Mouse (Mus musculus): ENCODE measurements at regions not wholly inside any gene's neighbourhood (a gene's known extent, or its start where the extent isn't known, plus 50 kb on each side); places are given as distances from the start of the nearest gene placed in this dataset.

- DNase-seq: no peak
Observed at GRCm38 (mm10) chr14:21932771-21933170, 56.6 kb downstream of the Zfp503 start.

DNA sequence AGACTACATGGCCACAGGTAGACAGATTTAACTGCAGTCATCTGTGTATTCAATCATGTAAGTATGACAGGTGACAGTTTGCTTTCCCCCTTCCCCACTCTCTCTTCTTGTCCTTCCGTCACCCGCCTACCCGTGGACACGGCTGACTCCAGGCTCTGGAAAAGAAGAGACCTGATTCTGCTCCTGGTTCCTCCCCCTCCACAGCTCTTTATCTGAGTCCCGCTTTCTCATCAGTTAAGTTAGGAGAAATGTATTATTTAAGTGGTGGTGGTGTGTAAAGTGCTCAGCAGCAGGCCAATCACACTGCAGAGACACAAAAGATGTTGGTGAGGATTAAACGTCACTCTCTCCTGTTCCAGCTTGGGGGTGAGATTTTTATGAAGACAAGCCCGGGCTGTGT, 57.5 kb downstream of the Zfp503 start:
- DNase-seq: no peak

- DNase-seq: no peak
Observed at GRCm38 (mm10) chr14:21929048-21929447, 60.4 kb downstream of the Zfp503 start.

- DNase-seq: no peak
Observed at GRCm38 (mm10) chr14:21916671-21917070, 67.9 kb upstream of the Comtd1 start.

- no peak for DNase-seq
Observed at GRCm38 (mm10) chr14:21904498-21905395, 56.0 kb upstream of the Comtd1 start.

DNA sequence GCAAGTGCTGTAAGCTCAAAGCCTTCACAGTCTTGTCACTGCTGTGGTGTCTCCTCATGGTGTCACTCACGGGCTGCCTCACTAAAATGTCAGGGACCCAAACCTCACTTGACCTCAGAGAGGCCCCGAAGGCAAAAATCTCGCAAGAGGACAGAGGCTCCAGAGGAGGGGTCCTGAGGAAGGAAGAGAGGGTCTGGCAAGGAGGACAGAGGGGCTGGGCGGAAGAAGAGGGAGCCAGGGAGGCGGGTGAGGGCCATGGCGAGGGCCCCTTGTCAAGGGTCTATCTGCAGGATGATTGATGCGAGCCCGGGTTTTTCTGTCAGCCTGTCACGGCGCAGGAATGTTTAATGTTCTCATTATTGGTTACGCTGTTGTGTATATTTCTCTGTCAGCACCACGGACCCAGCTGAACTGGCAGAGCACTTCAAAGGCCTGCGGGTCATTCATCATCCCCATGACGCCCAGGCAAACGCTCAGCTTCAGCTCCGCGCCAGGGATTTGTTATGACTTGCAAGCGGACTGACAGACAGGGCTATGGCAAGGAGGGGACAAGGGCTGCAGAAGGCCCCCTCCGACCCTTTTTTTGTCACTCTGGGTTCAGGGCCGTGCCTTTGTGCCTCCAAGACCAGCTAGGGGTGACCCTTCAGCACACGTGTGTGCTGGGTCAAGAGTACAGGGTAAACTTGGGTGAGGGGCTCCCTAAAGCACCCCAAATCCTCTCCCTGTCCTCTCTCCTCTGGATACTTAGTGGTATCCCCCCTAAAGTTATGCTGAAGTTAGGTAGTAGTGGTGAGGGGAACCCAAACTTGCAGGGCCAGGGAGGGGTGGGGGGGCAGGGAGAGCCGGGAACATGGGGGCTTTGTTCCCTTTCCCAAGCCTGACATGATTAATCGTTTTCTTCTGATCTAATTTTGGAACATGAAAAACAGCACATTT, 55.1 kb upstream of the Comtd1 start:
- DNase-seq: peak; percentile 28

DNA sequence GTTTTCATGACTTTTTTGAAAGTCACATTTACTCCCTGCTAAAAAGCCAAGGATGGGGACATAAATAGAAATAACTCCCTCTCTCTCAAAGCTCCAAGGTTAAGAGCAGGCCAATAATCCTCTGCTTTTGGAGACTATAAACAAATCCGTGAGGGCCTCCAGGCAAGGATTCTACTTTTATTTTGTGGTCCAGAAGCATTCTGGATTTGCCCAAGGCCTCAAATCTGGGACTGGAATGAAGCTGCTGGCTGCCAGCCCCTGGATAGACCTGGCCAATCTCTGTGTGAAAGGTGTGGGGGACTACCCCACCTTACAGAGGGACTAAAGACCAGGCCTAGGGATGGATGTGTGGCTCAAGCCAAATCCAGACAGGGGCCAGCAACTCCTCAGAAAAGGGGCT, 54.1 kb upstream of the Comtd1 start:
- no peak for DNase-seq

DNA sequence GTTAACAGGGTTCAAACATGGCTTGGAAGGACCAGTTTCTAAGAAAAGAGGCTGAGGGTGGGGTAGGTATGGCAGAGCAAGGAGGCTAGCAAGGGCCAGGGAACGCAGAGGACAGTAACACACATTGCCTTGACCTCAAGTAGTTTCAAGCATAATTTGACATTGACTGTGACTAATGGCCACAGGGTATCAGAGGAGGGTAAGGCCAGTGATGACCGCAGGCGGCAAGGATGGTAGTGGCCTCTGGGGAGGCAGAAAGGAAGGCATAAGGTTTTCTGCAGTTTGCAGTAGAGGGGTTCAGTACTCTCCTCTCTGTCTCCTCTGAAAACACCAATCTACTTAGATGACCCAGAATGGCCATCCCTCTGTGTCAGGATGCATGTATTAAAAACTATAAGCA, 53.7 kb upstream of the Comtd1 start:
- DNase-seq: no peak

- no peak for DNase-seq
Observed at GRCm38 (mm10) chr14:21900951-21901350, 52.2 kb upstream of the Comtd1 start.

DNA sequence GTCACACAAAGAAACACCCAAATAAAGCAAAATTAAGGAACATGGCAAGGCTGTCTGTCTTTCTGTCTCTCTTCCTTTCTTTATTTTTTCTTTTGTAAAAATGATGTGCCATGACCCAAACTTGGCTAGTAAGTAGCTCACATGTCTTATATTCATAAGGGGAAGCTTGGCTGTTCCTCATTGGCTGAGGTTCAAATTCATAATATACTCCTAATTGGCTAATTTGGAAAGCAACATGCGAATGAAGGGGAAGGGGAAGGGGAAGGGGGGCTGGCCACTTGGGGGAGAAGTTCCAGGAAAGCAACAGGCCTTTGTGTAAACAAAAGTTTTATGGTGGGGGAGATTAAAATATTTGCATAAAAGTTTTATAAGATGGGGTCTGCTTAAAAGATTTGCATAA, 51.7 kb upstream of the Comtd1 start:
- no peak for DNase-seq

Data from kidney, adult 11 months (tissue).